Mouse (Mus musculus): ENCODE measurements around the gene Acot1.
"Not testable (repeated sequence)": the region's sequence is repeated elsewhere in the genome, so short reads cannot be mapped to it uniquely, and the experiment has no call there.

Acot1 gene

GRCm38 (mm10) chr12:84013701-84014100, 4.4 kb downstream of the Acot1 start:
- in situ Hi-C loops (cut with MboI; ENCODE audit: low sequenced_read_pairs), result no loop called here

DNA sequence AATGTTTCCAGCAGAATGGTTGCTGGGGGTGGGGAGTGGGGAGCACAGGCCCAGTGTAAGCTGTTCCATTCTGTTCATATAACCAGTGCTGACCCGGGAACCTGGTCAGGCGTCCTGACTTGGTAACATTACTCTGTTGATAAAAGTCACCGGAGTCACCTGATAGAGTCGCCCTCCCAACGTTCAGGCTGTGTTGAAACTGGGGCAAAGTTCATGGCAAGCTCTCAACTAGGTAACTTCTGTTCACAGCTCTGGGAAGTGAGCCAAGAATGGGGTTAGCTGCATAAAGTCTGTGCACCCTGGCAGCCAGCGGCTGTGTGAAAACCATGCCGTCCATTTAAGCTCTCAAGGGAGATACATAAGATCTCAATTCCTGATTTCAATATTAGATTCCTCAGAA, 11.2 kb downstream of the Acot1 start:
- in situ Hi-C loops (cut with MboI; ENCODE audit: low sequenced_read_pairs), result not testable (repeated sequence)

- in situ Hi-C loops (cut with MboI; ENCODE audit: low sequenced_read_pairs), result not testable (repeated sequence)
Measured at GRCm38 (mm10) chr12:84022266-84022665, 13.0 kb downstream of the Acot1 start.

- in situ Hi-C loops (cut with MboI; ENCODE audit: low sequenced_read_pairs), result no loop called here
Measured at GRCm38 (mm10) chr12:84023052-84023745, 13.9 kb downstream of the Acot1 start.

- in situ Hi-C loops (cut with MboI; ENCODE audit: low sequenced_read_pairs), result no loop called here
Measured at GRCm38 (mm10) chr12:84025888-84026287, 16.6 kb downstream of the Acot1 start.

- in situ Hi-C loops (cut with MboI; ENCODE audit: low sequenced_read_pairs), result not testable (repeated sequence)
Measured at GRCm38 (mm10) chr12:84028328-84028727, 19.0 kb downstream of the Acot1 start.

DNA sequence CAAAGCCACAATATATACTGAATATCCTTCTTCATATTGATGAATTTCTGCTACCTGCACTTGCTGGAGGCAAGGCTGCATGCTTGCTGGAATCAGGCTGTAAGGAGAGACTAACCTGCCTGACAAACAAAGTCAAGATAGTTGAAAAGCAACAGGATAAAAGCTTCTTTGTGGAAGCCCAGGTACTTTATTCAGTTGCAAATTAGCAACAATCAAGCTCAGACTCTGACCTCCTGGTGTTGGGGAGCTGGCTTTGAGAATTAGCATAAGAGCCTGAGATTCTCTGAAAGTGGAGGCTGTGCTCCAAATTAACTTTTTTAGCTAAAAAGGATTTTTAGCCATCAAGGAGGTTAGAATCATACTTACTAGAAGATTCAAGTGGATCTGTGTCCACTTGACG, 19.8 kb downstream of the Acot1 start:
- in situ Hi-C loops (cut with MboI; ENCODE audit: low sequenced_read_pairs), result not testable (repeated sequence)

DNA sequence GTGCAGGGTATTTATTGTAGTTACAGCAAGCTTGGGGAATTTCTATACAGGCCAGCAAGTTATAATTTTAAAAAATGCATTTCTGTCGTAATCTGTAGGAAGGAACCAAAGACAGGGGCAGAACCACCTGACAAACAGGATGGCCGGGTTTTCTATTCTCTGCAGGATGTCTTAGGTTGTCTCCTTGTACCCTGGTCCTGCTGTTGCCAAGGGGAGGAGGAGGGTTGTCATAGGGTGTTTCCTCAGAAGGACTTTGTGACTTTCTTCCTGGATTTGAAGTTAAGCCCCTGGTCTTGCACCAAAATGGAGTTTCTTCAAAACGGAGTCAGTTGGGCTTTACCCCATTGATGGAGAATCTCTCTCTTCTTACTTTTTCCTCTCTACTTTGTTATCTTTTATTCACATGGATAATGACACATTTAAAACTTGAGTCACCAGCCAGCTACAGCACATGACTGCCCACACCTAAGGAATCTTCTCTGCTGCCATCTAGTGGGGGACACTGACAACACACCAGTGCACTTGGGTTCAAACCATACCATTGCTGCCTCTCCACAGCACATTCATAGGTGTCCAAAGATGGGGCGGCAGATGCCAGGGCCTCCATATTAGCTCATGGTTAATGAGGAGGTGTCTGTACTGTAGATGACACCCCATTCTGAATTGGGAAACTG, 21.5 kb downstream of the Acot1 start:
- in situ Hi-C loops (cut with MboI; ENCODE audit: low sequenced_read_pairs), result no loop called here

- in situ Hi-C loops (cut with MboI; ENCODE audit: low sequenced_read_pairs), result no loop called here
Measured at GRCm38 (mm10) chr12:84032854-84033253, 23.6 kb downstream of the Acot1 start.

DNA sequence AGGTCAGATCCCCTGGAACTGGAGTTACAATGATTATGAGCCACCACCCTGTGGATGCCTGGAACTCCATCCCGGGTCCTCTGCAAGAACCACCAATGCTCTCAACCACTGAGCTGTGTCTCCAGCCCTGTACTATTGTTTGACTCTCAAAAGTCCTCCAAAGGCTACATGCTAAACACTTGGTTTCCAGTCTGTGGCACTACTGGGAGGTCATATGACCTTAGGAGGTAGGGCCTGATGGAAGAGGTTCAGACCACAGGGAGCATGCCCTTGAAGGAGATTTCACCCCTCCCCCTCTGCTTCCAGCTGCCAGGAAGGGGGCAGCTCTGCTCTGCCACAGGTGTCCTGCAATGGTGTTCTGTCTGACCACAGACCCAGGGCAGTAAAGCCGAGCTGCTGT, 24.0 kb downstream of the Acot1 start:
- in situ Hi-C loops (cut with MboI; ENCODE audit: low sequenced_read_pairs), result not testable (repeated sequence)

DNA sequence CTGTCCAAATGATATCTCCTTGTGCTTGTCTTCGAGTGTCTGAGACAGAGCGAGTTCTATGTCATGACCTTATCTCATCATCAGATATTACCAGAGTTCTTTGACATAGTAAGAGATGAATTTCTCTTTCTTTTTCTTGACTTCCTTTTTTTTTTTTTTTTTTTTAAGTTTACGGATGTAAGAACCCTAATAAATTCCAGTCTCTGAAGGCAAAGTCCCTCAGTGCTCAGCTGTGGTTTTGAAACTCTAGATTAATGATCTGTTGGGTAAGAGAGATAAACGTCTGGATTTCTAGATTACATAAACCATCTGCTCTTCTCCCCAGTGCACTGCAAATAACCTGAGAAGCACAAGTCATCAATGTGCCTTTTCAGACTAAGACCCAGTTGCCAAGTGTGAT, 24.8 kb downstream of the Acot1 start:
- in situ Hi-C loops (cut with MboI; ENCODE audit: low sequenced_read_pairs), result no loop called here

DNA sequence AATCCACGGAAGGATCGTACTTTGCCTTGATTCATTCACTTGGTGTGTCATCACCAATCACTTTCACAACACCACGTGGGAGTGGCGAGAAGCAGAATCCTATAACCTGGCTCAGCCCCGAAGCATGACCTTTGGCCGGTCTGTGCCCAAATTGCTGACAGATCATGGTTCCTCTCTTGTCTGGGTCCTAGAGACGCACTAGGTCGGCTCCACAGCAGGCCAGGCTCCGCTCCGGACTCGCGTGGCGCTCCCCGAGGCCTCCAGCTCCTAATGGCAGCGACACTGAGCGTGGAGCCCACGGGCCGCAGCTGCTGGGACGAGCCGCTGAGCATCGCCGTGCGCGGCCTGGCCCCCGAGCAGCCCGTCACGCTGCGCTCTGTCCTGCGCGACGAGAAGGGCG, 29.0 kb downstream of the Acot1 start, which contains the start of gene Acot4:
Gene Acot4 (plus strand): TSS at position 139 of the 400 bp plus-strand sequence.
- in situ Hi-C loops (cut with MboI; ENCODE audit: low sequenced_read_pairs), result not testable (repeated sequence)

DNA sequence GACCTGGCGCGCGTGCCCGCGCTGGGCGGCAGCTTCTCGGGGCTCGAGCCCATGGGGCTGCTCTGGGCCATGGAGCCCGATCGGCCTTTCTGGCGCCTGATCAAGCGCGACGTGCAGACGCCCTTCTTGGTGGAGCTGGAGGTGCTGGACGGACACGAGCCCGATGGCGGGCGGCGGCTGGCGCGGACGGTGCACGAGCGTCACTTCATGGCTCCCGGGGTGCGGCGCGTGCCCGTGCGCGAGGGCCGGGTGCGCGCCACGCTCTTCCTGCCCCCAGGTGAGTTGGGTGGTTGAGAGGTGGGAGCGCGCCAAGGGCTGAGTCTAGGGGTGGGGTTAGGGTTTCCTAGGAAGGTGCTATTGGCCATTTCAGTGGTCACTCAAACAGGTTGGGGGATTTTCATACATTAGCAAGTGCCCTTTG, 29.4 kb downstream of the Acot1 start, which contains the start of gene Gm49366:
Gene Gm49366 (plus strand): TSS at position 245 of the 421 bp plus-strand sequence.
- in situ Hi-C loops (cut with MboI; ENCODE audit: low sequenced_read_pairs), result not testable (repeated sequence)

DNA sequence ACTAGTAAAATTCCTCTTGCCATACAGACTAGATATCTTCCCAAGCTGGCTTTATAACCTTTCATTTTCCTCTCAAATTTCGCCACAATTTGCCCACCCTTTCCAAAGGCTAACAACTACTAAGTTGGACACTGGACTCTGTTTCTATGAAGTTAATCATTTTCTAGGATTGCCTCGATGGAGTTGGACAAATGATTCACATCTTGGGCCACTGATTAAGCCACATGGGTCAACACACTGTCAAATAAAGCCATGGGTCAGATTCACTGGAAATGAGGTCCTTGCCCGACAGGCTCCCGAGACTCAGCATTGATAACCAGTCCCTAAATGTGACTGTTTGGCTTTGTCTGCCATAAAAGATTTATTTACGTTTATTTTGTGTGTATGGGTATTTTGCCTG, 33.0 kb downstream of the Acot1 start:
- in situ Hi-C loops (cut with MboI; ENCODE audit: low sequenced_read_pairs), result no loop called here

DNA sequence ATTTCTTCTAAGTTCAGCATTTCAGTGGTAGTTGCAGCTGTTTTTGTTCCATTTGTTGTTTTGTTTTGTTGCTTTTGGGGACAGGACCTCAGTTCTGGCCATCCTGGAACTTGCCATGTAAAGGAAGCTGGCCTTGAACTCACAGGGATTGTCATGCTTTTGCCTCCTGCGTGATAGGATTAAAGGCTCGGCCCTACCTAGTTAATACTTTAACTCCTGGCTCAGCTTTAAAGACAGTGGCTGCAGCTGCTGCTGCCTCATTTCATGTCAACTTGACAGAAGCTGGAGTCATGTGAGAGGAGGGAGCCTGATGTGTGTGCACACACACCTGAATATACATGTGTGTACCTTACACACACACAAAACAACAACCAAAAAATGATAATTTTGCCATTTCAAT, 34.8 kb downstream of the Acot1 start:
- in situ Hi-C loops (cut with MboI; ENCODE audit: low sequenced_read_pairs), result no loop called here

- in situ Hi-C loops (cut with MboI; ENCODE audit: low sequenced_read_pairs), result no loop called here
Measured at GRCm38 (mm10) chr12:84046906-84047305, 37.6 kb downstream of the Acot1 start.

DNA sequence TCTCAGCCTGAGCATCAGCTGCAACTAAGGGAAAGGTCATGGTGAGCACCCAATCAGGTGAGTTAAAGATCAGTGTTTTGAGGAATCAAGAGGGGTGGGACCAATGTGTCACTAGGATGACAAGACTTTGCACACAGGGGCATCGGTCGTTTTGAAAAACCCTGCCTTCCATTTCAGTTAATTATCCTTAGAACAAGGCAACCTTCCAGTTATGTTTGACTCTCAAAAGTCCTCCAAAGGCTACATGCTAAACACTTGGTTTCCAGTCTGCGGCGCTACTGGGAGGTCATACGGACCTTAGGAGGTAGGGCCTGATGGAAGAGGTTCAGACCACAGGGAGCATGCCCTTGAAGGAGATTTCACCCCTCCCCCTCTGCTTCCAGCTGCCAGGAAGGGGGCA, 41.5 kb downstream of the Acot1 start:
- in situ Hi-C loops (cut with MboI; ENCODE audit: low sequenced_read_pairs), result not testable (repeated sequence)

- in situ Hi-C loops (cut with MboI; ENCODE audit: low sequenced_read_pairs), result no loop called here
Measured at GRCm38 (mm10) chr12:84051937-84052474, 42.7 kb downstream of the Acot1 start, which contains the start of gene Acot3. Gene Acot3, plus strand, starts transcription at chr12:84052144.

DNA sequence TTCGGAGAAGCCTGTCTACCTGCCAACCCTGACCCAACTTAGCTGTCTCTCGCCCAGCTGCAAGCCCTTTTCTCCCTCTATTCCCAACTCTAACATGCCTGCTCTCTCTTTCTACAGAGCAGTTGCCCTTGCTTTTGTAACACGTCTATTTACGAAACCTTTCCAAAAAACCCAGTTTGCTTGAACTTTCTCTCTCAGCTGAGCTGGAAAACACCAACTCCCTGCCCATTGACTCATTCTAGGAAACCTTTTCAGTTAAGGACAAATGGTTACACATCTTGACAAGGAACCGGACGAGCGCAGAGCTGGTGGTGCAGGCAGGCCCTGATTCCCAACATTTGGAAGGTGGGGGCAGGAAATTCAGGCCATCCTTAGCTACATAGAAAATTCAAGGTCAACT, 43.3 kb downstream of the Acot1 start:
- in situ Hi-C loops (cut with MboI; ENCODE audit: low sequenced_read_pairs), result no loop called here

DNA sequence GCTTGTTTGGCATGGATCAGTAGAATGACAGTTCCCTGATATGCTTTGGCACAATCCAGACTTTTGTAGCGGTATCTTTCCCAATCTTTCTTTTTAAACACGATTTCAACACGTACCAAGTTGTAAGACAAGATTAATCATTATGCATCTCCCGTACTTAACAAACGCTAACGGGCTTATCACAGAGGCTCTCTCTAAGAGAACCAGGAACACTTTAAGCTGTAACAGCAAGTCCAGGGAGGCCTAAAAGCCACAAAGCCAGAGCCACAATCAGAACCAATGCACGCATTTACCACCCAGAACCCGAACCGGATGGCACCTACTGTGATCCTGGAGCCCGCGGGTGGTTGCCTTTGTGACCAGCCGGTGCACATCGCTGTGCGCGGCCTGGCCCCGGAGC, 43.9 kb downstream of the Acot1 start:
- in situ Hi-C loops (cut with MboI; ENCODE audit: low sequenced_read_pairs), result no loop called here

GRCm38 (mm10) chr12:84053679-84054391, 44.5 kb downstream of the Acot1 start:
- in situ Hi-C loops (cut with MboI; ENCODE audit: low sequenced_read_pairs), result no loop called here
